In the genomic region with DNA sequence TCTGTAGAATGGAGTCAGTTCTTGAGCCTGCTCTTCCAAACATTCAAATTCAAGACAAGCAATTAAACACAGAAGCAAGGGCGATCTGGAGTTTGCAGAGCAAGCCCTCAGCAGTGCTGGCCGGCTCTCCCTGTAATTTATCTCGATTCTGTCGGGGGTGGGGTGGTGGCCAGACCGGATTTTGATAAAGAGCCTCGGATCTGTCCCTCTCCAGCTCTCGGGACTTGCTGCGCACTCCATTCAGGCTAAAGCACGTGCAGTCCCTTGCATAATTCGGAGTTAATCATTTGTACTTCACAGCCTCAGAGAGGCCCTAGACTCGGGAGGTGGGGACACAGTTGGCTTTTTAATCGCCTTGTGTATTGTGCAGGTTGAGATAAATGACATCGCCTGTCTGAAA, we compare ENCODE assay signal across 9 mouse cellular contexts.
DNase-seq lines count a peak whose midpoint lies in the region; ATAC-seq and TF ChIP-seq lines count a peak whose summit lies in the region.
"Had no signal": no experiment of that assay in that cellular context is flagged by ENCODE, and none has a peak within 500 bp of the region (broad histone marks: within the 10 kb centered on the region; RNA-seq: fewer than 3 reads in every experiment).

No protein-coding gene starts in this region.

- no peak for TF ChIP-seq CTCF in brain, embryonic 14.5 days (IDR thresholded peaks at IDR 0.05; ENCODE audit: borderline replicate concordance, extremely low read depth, insufficient read depth, insufficient read length)

- no peak overlapping the region for H3K27ac ChIP-seq in forebrain, embryonic 11.5 days (ENCODE audit: low read depth, low read length)
- peak overlapping the region; percentile 61; the same call in 1 of the 2 replicates for H3K27ac ChIP-seq in kidney, embryonic 16.5 days (ENCODE audit: low read length)
- peak overlapping the region; percentile 52; the same call in 1 of the 2 replicates for H3K27ac ChIP-seq in midbrain, embryonic 10.5 days (replicated peaks)
- H3K27ac ChIP-seq: liver, embryonic 15.5 days had no signal

- no peak for TF ChIP-seq POLR2A in brain, embryonic 14.5 days (IDR thresholded peaks at IDR 0.05; ENCODE audit: borderline replicate concordance, extremely low read depth, insufficient read depth, insufficient read length, poor library complexity, severe bottlenecking)

- ATAC-seq in forebrain, embryonic 11.5 days (replicated peaks; ENCODE audit: low FRiP score) = peak; percentile 74
- ATAC-seq in kidney, embryonic 16.5 days (ENCODE audit: low FRiP score, low TSS enrichment) = peak; percentile 85

- H3K4me1 ChIP-seq in forebrain, embryonic 11.5 days (replicated peaks; ENCODE audit: control insufficient read depth, insufficient read depth, low read length) = peaks cover 7% of the 10 kb centered on the region; the same call in 1 of the 2 replicates
- peaks cover 13% of the 10 kb centered on the region for H3K4me1 ChIP-seq in kidney, embryonic 16.5 days (ENCODE audit: insufficient read depth, low read length)
- peaks cover 16% of the 10 kb centered on the region for H3K4me1 ChIP-seq in midbrain, embryonic 10.5 days
- H3K4me1 ChIP-seq: liver, embryonic 15.5 days had no signal

- peak; percentile 83 for DNase-seq in brain, embryonic 14.5 days (ENCODE audit: low read depth)
- peak; percentile 59 for DNase-seq in forebrain, embryonic 11.5 days (ENCODE audit: low spot score)
- DNase-seq in midbrain, embryonic 10.5 days (ENCODE audit: low spot score) = peak; percentile 37
- DNase-seq in gastrocnemius, adult 8-10 months (ENCODE audit: low spot score in 2 of 2) = no peak
- no peak for DNase-seq in right cerebral cortex, postnatal 36 days (ENCODE audit: low spot score in 2 of 2)
- no peak for DNase-seq in layer of hippocampus, postnatal 14 days (ENCODE audit: low spot score in 2 of 2)
- no peak for DNase-seq in thymus, postnatal 4 days

- H3K4me2 ChIP-seq in forebrain, embryonic 11.5 days (ENCODE audit: low read depth, low read length, severe bottlenecking) = peak overlapping the region; percentile 40
- H3K4me2 ChIP-seq in kidney, embryonic 16.5 days (replicated peaks; ENCODE audit: low read depth, low read length) = peak overlapping the region; percentile 47
- H3K4me2 ChIP-seq: liver, embryonic 15.5 days had no signal

- WGBS in forebrain, embryonic 11.5 days = 2% methylated on average over 13 of the region's 13 CpGs
- 2% methylated on average over 13 of the region's 13 CpGs for WGBS in kidney, embryonic 16.5 days
- WGBS in midbrain, embryonic 10.5 days = 4% methylated on average over 13 of the region's 13 CpGs

- H3K9me3 ChIP-seq in forebrain, embryonic 11.5 days (ENCODE audit: control insufficient read depth, low read length) = no peaks in the 10 kb centered on the region
- no peaks in the 10 kb centered on the region for H3K9me3 ChIP-seq in kidney, embryonic 16.5 days (ENCODE audit: low read length)
- no peaks in the 10 kb centered on the region for H3K9me3 ChIP-seq in midbrain, embryonic 10.5 days (replicated peaks)
- H3K9me3 ChIP-seq: liver, embryonic 15.5 days had no signal

- H3K4me3 ChIP-seq in forebrain, embryonic 11.5 days (ENCODE audit: low read depth, low read length) = peak overlapping the region; percentile 2; the same call in 1 of the 2 replicates
- H3K4me3 ChIP-seq in kidney, embryonic 16.5 days (ENCODE audit: low read length) = peak overlapping the region; percentile 24
- peak overlapping the region; percentile 41 for H3K4me3 ChIP-seq in midbrain, embryonic 10.5 days
- H3K4me3 ChIP-seq: liver, embryonic 15.5 days had no signal

- no peaks in the 10 kb centered on the region for H3K36me3 ChIP-seq in forebrain, embryonic 11.5 days (ENCODE audit: control insufficient read depth, insufficient read depth, low read length)
- no peaks in the 10 kb centered on the region for H3K36me3 ChIP-seq in kidney, embryonic 16.5 days (ENCODE audit: insufficient read depth, low read length)
- no peaks in the 10 kb centered on the region for H3K36me3 ChIP-seq in midbrain, embryonic 10.5 days
- H3K36me3 ChIP-seq: liver, embryonic 15.5 days had no signal

- H3K27me3 ChIP-seq in forebrain, embryonic 11.5 days (ENCODE audit: control insufficient read depth, insufficient read depth, low read length) = no peaks in the 10 kb centered on the region
- H3K27me3 ChIP-seq in kidney, embryonic 16.5 days (ENCODE audit: insufficient read depth, low read length) = no peaks in the 10 kb centered on the region
- no peaks in the 10 kb centered on the region for H3K27me3 ChIP-seq in midbrain, embryonic 10.5 days (ENCODE audit: low read depth, poor library complexity, severe bottlenecking)
- H3K27me3 ChIP-seq: liver, embryonic 15.5 days had no signal

- H3K9ac ChIP-seq in forebrain, embryonic 11.5 days (ENCODE audit: low read length) = no peak overlapping the region
- H3K9ac ChIP-seq in kidney, embryonic 16.5 days (replicated peaks; ENCODE audit: low read length) = 0 out of 2 replicates have a peak overlapping the region, but pooled peaks have one; percentile 22
- H3K9ac ChIP-seq: liver, embryonic 15.5 days had no signal

Comparison
In these comparisons a context has a peak if more than half of its experiments do, and no peak if none do; other contexts are left out.
1. DNase-seq: peak in brain, embryonic 14.5 days (single experiment), forebrain, embryonic 11.5 days (single experiment) and midbrain, embryonic 10.5 days (single experiment); none in gastrocnemius, adult 8-10 months (0 of 2), right cerebral cortex, postnatal 36 days (0 of 2), layer of hippocampus, postnatal 14 days (0 of 2) and thymus, postnatal 4 days (single experiment).
2. Peak in every context shown above with its lines, with median percentiles within 50 percentile points of each other: H3K4me3 ChIP-seq.